Mouse (Mus musculus) C2C12 (cell line): ENCODE results near the gene E430018J23Rik. TPM values are rescaled to one million over a fixed set of nuclear protein-coding genes. Genes with fewer than 3 reads are reported as not detected.
A peak's percentile ranks its signal among the peaks of the same experiment; 100 is the strongest.
"Not testable (repeated sequence)": the region's sequence is repeated elsewhere in the genome, so short reads cannot be mapped to it uniquely, and the experiment has no call there.

ENCODE experiments used
- H3K27me3 ChIP-seq: one replicate; pipeline ENCODE4 v1.6.1; 2011; ENCODE audit not compliant: control insufficient read depth, insufficient read depth, insufficient read length
- H3K36me3 ChIP-seq: one replicate; pipeline ENCODE4 v1.6.1; 2011; ENCODE audit not compliant: control insufficient read depth, insufficient read depth
- H3K4me3 ChIP-seq: one replicate; pipeline ENCODE4 v1.5.1; 2011; ENCODE audit warnings: mild to moderate bottlenecking, control low read depth; ENCODE audit not compliant: poor library complexity, insufficient read depth, severe bottlenecking
- H3K79me2 ChIP-seq: one replicate; pipeline ENCODE4 v1.6.1; 2011; ENCODE audit not compliant: control insufficient read depth, insufficient read depth
- H3K79me3 ChIP-seq: one replicate; pipeline ENCODE4 v1.6.1; 2011; ENCODE audit warnings: low read depth, control low read depth
- H3ac ChIP-seq: one replicate; pipeline ENCODE3; 2011; ENCODE audit warnings: low read depth; ENCODE audit not compliant: control insufficient read depth, insufficient read length
- CEBPB ChIP-seq: IDR thresholded peaks from one replicate; pipeline ENCODE4 v1.6.1; 2011; ENCODE audit warnings: low read depth, mild to moderate bottlenecking, control low read depth, moderate library complexity
- CTCF ChIP-seq: IDR thresholded peaks from one replicate; pipeline ENCODE4 v1.5.1; 2011; ENCODE audit not compliant: control insufficient read depth, insufficient read depth, insufficient read length
- FOSL1 ChIP-seq: IDR thresholded peaks from one replicate; pipeline ENCODE4 v1.8.0; 2011; ENCODE audit warnings: mild to moderate bottlenecking, low read length; ENCODE audit not compliant: poor library complexity, insufficient read depth, severe bottlenecking
- MAX ChIP-seq: IDR thresholded peaks from one replicate; pipeline ENCODE4 v1.6.1; 2011; ENCODE audit warnings: mild to moderate bottlenecking, control low read depth
- MYOD1 ChIP-seq: IDR thresholded peaks from one replicate; pipeline ENCODE4 v1.6.1; 2011; ENCODE audit warnings: low read depth; ENCODE audit not compliant: control insufficient read depth, insufficient read length
- MYOG ChIP-seq: IDR thresholded peaks from one replicate; pipeline ENCODE4 v1.6.1; 2011; ENCODE audit not compliant: control insufficient read depth, insufficient read length; ENCODE audit errors: extremely low read depth
- USF1 ChIP-seq: IDR thresholded peaks from one replicate; pipeline ENCODE4 v1.6.1; 2011; ENCODE audit warnings: low read depth, mild to moderate bottlenecking, control low read depth, moderate library complexity
- polyA plus RNA-seq: library from polyadenylated mRNA; unstranded; fragments of >200 nt; fragmentation: generic; extraction: Trizol; gene quantifications from one replicate; pipeline ENCODE4 v1.2.1, GENCODE M21; 2012; ENCODE audit warnings: missing spikeins

The E430018J23Rik gene
- polyA plus RNA-seq, 1 experiment, result 2.9 TPM

DNA sequence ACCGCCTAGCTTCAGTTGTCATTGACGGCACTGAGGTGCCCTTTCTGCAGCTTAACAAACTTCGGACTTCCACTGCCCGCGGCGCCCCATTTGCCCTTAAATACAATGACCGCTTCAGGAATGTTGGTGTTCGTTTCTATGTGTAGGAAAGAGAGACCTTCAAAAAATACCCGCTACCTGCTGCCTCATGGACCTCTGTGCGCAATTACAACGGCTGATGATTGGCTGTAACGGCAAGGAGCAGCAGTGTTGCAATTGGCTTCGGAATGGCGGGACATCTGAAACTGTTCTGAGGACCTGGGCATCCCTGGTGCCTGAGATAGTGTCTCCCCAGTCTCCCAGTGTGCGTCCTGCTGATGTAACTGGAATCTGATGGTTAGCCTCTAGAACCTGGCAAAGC is 28.8 kb upstream of the E430018J23Rik start:
- TF ChIP-seq MYOD1 (no peak), MAX (no peak), CTCF (no peak), FOSL1 (no peak), MYOG (no peak), USF1 (no peak), CEBPB (peak; percentile 4)
- H3K79me2 ChIP-seq, result no peaks in the 10 kb centered on the region
- peak overlapping the region; percentile 55 for H3ac ChIP-seq
- H3K79me3 ChIP-seq, result no peaks in the 10 kb centered on the region
- no peaks in the 10 kb centered on the region for H3K36me3 ChIP-seq
- no peaks in the 10 kb centered on the region for H3K27me3 ChIP-seq
- H3K4me3 ChIP-seq, result peak overlapping the region; percentile 57

DNA sequence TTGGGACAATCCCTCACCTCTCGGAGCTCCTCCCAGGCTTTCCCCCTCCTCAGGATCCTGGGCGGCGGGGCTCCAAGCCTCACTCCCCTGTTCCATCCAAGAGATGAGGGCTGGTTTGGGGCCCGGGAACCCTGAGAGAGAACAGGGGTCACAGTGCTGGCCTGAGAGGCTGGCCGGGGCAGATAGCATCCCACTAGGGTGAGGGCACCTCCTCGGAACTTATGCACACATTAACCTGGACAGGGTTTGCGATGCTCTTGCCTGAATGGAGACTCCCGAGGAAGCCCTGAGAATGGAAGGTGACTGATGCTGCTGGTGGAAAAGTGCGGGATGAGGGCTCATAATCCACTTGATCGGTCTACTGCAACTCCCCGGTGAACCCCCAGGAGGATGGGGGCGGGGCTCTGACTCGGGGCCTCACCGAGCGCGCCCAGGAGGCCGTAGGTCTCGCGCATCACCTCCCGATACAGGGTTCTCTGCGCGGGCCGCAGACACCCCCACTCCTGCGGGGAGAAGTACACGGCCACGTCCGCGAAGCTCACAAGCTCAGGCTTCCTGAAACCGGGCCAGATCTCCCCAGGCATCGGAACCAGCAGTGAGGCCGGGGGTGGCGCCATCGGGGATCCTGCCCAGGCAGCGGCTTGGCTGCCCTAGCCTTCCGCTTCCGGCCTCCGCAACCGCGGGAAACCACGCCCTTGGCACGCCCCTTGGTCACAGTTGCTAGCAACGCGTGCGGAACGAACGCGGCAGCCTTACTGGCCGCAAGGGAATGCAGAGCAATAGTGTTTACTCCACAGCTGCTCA is 28.2 kb upstream of the E430018J23Rik start, which contains the start of gene Zfp688:
Gene Zfp688, minus strand, starts transcription at position 681 of the 804 bp plus-strand sequence.
- H3ac ChIP-seq, result peak within 1 kb of the TSS; percentile 81
- H3K79me2 ChIP-seq, result no peaks in the 10 kb centered on the region
- H3K27me3 ChIP-seq, result no peaks in the 10 kb centered on the region
- H3K36me3 ChIP-seq, result no peaks in the 10 kb centered on the region
- TF ChIP-seq MYOG, result no peak
- no peak for TF ChIP-seq USF1
- no peak for TF ChIP-seq MAX
- no peak for TF ChIP-seq FOSL1
- peak; percentile 14 for TF ChIP-seq CTCF
- no peak for TF ChIP-seq CEBPB
- TF ChIP-seq MYOD1, result no peak
- peak within 1 kb of the TSS; percentile 57 for H3K4me3 ChIP-seq
- no peaks in the 10 kb centered on the region for H3K79me3 ChIP-seq

DNA sequence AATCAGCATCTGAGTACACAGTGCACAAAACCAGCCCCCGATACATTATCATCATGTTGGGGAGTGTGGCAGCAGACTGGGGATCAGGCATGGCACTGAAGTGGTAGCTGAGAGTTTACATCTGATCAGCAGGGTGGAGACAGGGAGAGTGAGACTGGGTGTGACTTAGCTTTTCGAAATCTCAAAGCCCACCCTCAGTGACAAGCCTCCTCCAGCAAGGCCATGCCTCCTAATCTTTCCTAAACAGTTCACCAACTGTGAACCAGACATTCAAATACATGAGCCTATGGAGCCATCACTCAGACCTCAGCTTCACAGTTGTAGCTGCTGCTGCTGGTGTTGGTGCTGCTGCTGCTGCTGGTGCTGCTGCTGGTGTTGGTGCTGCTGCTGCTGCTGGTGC is 18.0 kb upstream of the E430018J23Rik start:
- TF ChIP-seq CEBPB, result no peak
- TF ChIP-seq USF1, result no peak
- no peak for TF ChIP-seq MYOG
- no peak for TF ChIP-seq FOSL1
- TF ChIP-seq MAX, result no peak
- no peak for TF ChIP-seq CTCF
- TF ChIP-seq MYOD1, result no peak
- H3ac ChIP-seq, result no peak overlapping the region
- H3K27me3 ChIP-seq, result no peaks in the 10 kb centered on the region
- no peaks in the 10 kb centered on the region for H3K79me3 ChIP-seq
- H3K4me3 ChIP-seq, result no peak overlapping the region
- no peaks in the 10 kb centered on the region for H3K79me2 ChIP-seq
- H3K36me3 ChIP-seq, result no peaks in the 10 kb centered on the region

- H3K79me3 ChIP-seq, H3K36me3 ChIP-seq, H3K27me3 ChIP-seq, H3K79me2 ChIP-seq: not testable (repeated sequence)
- TF ChIP-seq USF1 (peak; percentile 68), MAX (peak; percentile 42), CTCF (peak; percentile 31)
- Histone ChIP-seq H3ac (peak within 1 kb of the TSS; percentile 59), H3K4me3 (peak within 1 kb of the TSS; percentile 18)
Observed at GRCm38 (mm10) chr7:127406002-127406987, 12.9 kb upstream of the E430018J23Rik start, which contains the start of gene Zfp764. Gene Zfp764, minus strand, starts transcription at chr7:127406822.

GRCm38 (mm10) chr7:127404101-127404500 is 10.7 kb upstream of the E430018J23Rik start:
- not testable (repeated sequence) for H3K27me3 ChIP-seq, H3K36me3 ChIP-seq, H3K79me3 ChIP-seq, H3ac ChIP-seq, H3K79me2 ChIP-seq, H3K4me3 ChIP-seq

DNA sequence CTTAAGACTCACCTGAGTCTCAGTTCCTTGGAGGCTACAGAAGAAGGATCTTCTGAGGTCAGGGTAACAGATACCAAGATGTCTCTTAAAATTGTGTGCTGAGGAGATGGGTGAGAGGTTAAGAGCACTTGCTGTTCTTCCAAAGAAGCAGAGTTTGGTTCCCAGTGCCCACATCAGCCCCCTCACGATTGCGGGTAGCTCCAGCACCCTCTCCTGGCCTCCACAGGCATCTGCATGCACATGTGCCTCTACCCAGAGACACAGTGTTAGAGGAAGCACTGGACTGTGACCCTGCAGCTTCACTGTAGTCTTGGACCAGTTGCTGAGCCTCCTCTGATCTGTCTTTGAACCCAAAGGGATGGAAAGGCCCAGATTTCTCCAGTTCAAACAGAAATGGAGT is 9.6 kb upstream of the E430018J23Rik start:
- Histone ChIP-seq H3K79me2 (no peaks in the 10 kb centered on the region), H3ac (no peak overlapping the region), H3K79me3 (no peaks in the 10 kb centered on the region), H3K36me3 (no peaks in the 10 kb centered on the region), H3K27me3 (no peaks in the 10 kb centered on the region), H3K4me3 (no peak overlapping the region)
- TF ChIP-seq CEBPB, result no peak
